Mouse (Mus musculus) intestine, embryonic 14.5 days (tissue): ENCODE measurements around the gene Xrcc5. TPM values are rescaled to one million over a fixed set of nuclear protein-coding genes. Genes with fewer than 3 reads are reported as not detected.

Experiments used
- ATAC-seq: fragments of 200-750 bp; cut with Nextera tagmentation; replicated peaks from 2 replicates; pipeline ENCODE4 v1.8.0; 2017; ENCODE audit warnings: low read depth, moderate number of reproducible peaks, moderate TSS enrichment, moderate library complexity; ENCODE audit not compliant: low FRiP score, low TSS enrichment
- DNase-seq: peaks from one replicate; pipeline ENCODE4 v3.0.0-alpha.2; 2018; ENCODE audit warnings: low spot score
- H3K27ac ChIP-seq: fragments of 300-500 bp; sonication (generic); 2 replicates; pipeline ENCODE4 v1.5.1; 2014; ENCODE audit warnings: low read depth, mild to moderate bottlenecking, control low read depth
- H3K27me3 ChIP-seq: fragments of 300-500 bp; sonication (generic); replicated peaks from 2 replicates; pipeline ENCODE4 v1.6.1; 2014; ENCODE audit warnings: low read length, control low read depth; ENCODE audit not compliant: control insufficient read depth, insufficient read depth
- H3K36me3 ChIP-seq: fragments of 300-500 bp; sonication (generic); 2 replicates; pipeline ENCODE4 v1.6.1; 2014; ENCODE audit warnings: low read length, control low read depth; ENCODE audit not compliant: control insufficient read depth, insufficient read depth
- H3K4me1 ChIP-seq: fragments of 300-500 bp; sonication (generic); replicated peaks from 2 replicates; pipeline ENCODE4 v1.6.1; 2014; ENCODE audit warnings: low read length, control low read depth, mixed read lengths; ENCODE audit not compliant: control insufficient read depth, insufficient read depth
- H3K4me2 ChIP-seq: fragments of 300-500 bp; sonication (generic); 2 replicates; pipeline ENCODE4 v1.6.1; 2014; ENCODE audit warnings: low read length
- H3K4me3 ChIP-seq: fragments of 300-500 bp; sonication (generic); 2 replicates; pipeline ENCODE4 v1.5.1; 2014; ENCODE audit warnings: low read depth, low read length, control low read depth, mixed read lengths
- H3K9ac ChIP-seq: fragments of 300-500 bp; sonication (generic); 2 replicates; pipeline ENCODE4 v1.6.1; 2014; ENCODE audit warnings: mild to moderate bottlenecking, low read length
- H3K9me3 ChIP-seq: fragments of 300-500 bp; sonication (generic); 2 replicates; pipeline ENCODE4 v1.6.1; 2016; ENCODE audit warnings: low read length, control low read depth; ENCODE audit not compliant: control insufficient read depth
- WGBS: fragments of 180-500 bp; shearing (Covaris S2); extraction: QIAGEN DNeasy Blood & Tissue Kit; methylation state at CpG from one replicate; pipeline ENCODE4 v1.1.7; 2014; 5-methylcytosine and 5-hydroxymethylcytosine counted together
- polyA plus RNA-seq: library from polyadenylated mRNA; unstranded; fragments of >200 nt; fragmentation: Nextera tagmentation; extraction: Ambion mirVana; gene quantifications from 2 replicates; pipeline ENCODE4 v1.2.1, GENCODE M21; 2014

Xrcc5 gene
- polyA plus RNA-seq, result 41.0 and 47.8 TPM in 2 replicates

DNA sequence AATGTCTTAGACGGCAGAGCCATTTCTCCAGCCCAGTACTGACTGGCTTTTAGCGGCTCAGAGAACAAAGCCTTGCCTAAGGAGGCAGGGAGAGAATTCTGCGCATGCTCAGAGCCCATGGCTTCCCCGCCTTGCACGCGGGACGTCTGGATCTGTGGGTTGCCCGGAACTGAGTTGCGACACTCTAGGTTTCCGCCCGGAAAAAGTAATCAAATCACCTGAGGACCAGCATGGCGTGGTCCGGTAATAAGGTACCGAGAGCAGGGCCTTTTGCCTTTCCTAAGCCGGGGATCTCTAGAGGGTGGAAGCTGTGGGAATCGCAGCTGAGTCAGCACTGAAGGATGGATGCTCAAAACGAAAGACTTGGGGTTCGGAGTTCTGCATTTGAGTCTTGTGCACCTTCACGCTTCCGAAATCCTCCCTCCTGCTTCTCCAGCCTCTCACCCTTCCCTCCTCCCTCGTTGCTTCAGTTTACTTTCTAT lies at the start of gene Xrcc5:
Gene Xrcc5 (plus strand): TSS at position 105 of the 482 bp plus-strand sequence.
- 0 out of 2 replicates have a peak, but pooled peaks cover 5% of the 10 kb centered on the region for H3K4me1 ChIP-seq
- H3K36me3 ChIP-seq, result peaks cover 11% of the 10 kb centered on the region
- DNase-seq (peak; percentile 93), ATAC-seq (peak; percentile 98)
- H3K27me3 ChIP-seq, result no peaks in the 10 kb centered on the region
- no peaks in the 10 kb centered on the region for H3K9me3 ChIP-seq
- H3K4me2 ChIP-seq, result peak within 1 kb of the TSS; percentile 47
- peak within 1 kb of the TSS; percentile 47 for H3K4me3 ChIP-seq
- WGBS, result under 1% methylated on average over 21 of the region's 21 CpGs
- H3K27ac ChIP-seq, result peak within 1 kb of the TSS; percentile 92
- peak within 1 kb of the TSS; percentile 71 for H3K9ac ChIP-seq

DNA sequence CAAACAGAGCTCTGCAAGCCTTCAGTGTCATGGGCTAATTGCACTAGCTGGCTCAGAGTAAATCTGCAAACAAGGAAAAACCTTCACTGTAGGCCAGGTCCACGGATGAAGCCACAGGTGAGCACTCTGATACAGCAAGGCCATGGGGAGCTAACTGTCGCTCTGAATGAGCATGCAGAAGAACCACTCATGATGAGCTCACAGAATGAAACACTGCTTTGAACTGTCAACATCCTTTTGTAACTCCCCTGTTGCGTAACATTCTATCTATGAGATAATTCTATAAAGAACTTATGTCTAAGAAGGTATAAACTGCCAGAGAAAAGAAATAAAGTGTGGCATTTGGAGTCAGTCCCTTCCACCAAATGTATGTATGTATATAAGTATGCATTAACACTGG lies 44.1 kb upstream of the Xrcc5 start:
- no peaks in the 10 kb centered on the region for H3K27me3 ChIP-seq
- ATAC-seq (no peak), DNase-seq (no peak)
- H3K4me2 ChIP-seq, result no peak overlapping the region
- WGBS, result 96% methylated on average over 3 of the region's 3 CpGs
- H3K4me1 ChIP-seq, result no peaks in the 10 kb centered on the region
- no peak overlapping the region for H3K9ac ChIP-seq
- H3K9me3 ChIP-seq, result no peaks in the 10 kb centered on the region
- peaks cover 34% of the 10 kb centered on the region for H3K36me3 ChIP-seq
- H3K27ac ChIP-seq, result no peak overlapping the region
- H3K4me3 ChIP-seq, result no peak overlapping the region

DNA sequence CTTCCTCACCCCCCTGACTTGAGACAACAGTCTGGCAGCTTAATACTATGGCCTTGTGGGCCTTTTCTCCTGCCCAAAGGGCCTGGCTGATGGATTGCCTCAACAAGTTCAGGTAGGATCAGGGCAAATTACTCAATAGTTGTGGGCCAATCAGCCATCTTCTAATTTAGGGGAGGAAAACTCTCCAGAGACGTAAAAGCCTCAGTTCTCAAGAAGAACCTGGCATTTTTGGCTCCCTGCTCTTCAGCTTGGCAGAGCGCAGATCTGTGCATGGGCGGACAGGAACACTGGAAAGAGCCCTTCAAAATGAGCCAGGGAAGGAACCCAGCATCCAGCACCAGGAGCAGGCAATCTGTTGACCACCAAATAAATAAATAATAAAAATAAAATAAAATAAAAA lies 29.1 kb upstream of the Xrcc5 start:
- H3K27me3 ChIP-seq, result no peaks in the 10 kb centered on the region
- no peaks in the 10 kb centered on the region for H3K9me3 ChIP-seq
- no peak overlapping the region for H3K4me2 ChIP-seq
- no peak for ATAC-seq
- no peak overlapping the region for H3K4me3 ChIP-seq
- H3K27ac ChIP-seq, result no peak overlapping the region
- H3K9ac ChIP-seq, result no peak overlapping the region
- no peaks in the 10 kb centered on the region; the same call in 1 of the 2 replicates for H3K4me1 ChIP-seq
- WGBS, result 92% methylated on average over 3 of the region's 3 CpGs
- no peak for DNase-seq
- H3K36me3 ChIP-seq, result peaks cover 27% of the 10 kb centered on the region

DNA sequence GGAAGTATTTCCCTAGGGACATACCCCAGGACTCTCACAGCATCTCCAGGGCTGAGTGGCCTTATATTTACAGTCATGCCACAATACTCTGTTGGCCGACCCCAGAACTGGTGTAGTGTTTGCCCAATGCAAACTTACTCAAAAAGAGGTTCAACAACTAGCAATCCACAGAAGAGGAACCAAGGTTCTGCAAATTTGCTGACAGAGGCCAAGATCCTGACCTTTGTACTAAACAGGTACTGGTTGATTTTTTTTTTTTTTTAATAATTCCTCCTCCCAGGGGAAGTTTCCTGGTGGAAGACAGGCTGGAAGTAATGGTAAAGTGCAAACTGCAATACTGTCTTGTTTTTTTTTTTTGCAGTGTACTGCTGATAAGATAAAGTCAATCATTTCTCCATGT lies 24.6 kb upstream of the Xrcc5 start:
- no peak overlapping the region for H3K27ac ChIP-seq
- H3K4me2 ChIP-seq, result no peak overlapping the region
- 67% methylated on average over 1 of the region's 1 CpGs for WGBS
- no peaks in the 10 kb centered on the region for H3K9me3 ChIP-seq
- DNase-seq, result no peak
- no peaks in the 10 kb centered on the region for H3K27me3 ChIP-seq
- ATAC-seq, result no peak
- H3K36me3 ChIP-seq, result no peaks in the 10 kb centered on the region
- peaks cover 3% of the 10 kb centered on the region; the same call in 1 of the 2 replicates for H3K4me1 ChIP-seq
- H3K9ac ChIP-seq, result no peak overlapping the region
- H3K4me3 ChIP-seq, result no peak overlapping the region

DNA sequence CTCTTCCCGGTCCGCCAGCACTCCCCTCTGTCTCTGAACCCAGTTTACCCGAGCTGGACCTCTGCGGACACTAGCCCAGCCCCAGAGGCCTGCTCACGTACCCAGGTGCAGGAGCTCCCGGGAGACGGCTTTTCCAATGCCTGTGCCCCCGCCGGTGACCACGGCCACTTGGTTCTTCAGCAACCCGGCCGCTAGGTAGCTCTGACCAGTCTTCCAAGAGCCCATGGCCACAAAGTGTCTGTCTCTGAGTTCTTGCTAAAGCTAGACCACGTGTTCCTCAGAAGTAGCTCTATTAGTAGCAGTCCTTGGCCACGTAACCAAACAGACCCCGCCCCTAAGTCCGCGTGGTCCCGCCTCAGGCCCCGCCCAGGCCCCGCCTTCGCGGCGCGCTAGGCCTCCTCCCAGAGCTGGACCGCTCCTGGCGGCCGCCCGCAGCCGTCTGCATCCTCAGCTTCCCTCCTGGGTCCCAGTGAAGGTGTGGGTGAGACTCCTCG lies 23.2 kb upstream of the Xrcc5 start, which contains the start of the genes Pecr and Tmem169:
Gene Pecr (minus strand): TSS at position 323 of the 494 bp plus-strand sequence.
Gene Tmem169 (plus strand): TSS at position 378 of the 494 bp plus-strand sequence.
- Histone ChIP-seq H3K27me3 (no peaks in the 10 kb centered on the region), H3K4me2 (peak within 1 kb of the TSS; percentile 50), H3K9ac (peak within 1 kb of the TSS; percentile 58), H3K9me3 (no peaks in the 10 kb centered on the region), H3K4me1 (peaks cover 3% of the 10 kb centered on the region; the same call in 1 of the 2 replicates), H3K27ac (no peak within 1 kb of the TSS), H3K36me3 (no peaks in the 10 kb centered on the region), H3K4me3 (peak within 1 kb of the TSS; percentile 70)
- WGBS, result under 1% methylated on average over 30 of the region's 30 CpGs
- peak; percentile 99 for ATAC-seq
- DNase-seq, result peak; percentile 97

DNA sequence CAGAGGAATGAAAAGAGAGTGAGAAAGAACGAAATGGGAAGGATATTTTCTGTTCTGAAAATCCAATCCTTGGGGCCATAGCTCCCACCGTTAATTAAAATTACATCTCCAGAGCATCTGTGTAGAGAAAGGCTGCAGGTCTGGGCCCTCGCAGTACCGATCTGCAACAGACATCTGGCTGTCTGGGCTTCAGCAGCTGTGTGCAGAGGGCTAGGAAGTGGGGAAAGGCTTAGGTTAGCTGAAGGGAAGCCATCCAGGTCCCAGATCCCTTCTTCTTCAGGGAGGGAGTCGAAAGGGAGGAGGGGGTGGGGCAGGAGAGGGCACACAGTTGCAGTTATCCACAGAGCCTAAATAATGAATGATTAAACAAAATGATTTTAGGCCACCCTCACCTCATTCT lies 22.7 kb upstream of the Xrcc5 start:
- Histone ChIP-seq H3K4me1 (peaks cover 3% of the 10 kb centered on the region; the same call in 1 of the 2 replicates), H3K36me3 (no peaks in the 10 kb centered on the region), H3K27me3 (no peaks in the 10 kb centered on the region), H3K9ac (0 out of 2 replicates have a peak overlapping the region, but pooled peaks have one; percentile 58), H3K27ac (no peak overlapping the region), H3K4me3 (peak overlapping the region; percentile 70), H3K9me3 (no peaks in the 10 kb centered on the region), H3K4me2 (peak overlapping the region; percentile 50)
- 5% methylated on average over 5 of the region's 5 CpGs for WGBS
- ATAC-seq, result peak; percentile 28
- DNase-seq, result no peak

DNA sequence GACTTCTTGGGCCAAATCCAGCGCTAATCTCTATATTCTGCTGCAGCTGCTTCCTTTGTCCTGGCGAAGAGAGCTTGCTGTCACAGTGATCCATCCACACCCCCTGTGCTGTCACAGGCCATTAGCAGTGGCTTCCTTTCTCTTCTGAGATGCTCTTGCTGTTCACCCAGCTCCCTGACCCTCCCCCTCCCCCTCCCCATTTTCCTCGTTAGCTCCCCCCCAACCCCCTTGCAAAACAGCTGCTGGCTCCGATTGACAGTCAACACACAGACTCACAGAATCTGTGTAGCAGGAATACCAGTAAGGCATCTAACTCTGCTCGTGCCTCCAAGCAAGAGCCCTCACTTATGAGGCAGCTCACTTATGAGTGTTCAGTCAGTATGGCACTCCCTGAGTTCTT lies 20.3 kb upstream of the Xrcc5 start:
- Histone ChIP-seq H3K4me1 (peaks cover 3% of the 10 kb centered on the region; the same call in 1 of the 2 replicates), H3K27me3 (no peaks in the 10 kb centered on the region), H3K36me3 (no peaks in the 10 kb centered on the region), H3K9me3 (no peaks in the 10 kb centered on the region), H3K27ac (no peak overlapping the region), H3K9ac (no peak overlapping the region), H3K4me2 (no peak overlapping the region), H3K4me3 (no peak overlapping the region)
- 48% methylated on average over 5 of the region's 5 CpGs for WGBS
- DNase-seq (no peak), ATAC-seq (no peak)

DNA sequence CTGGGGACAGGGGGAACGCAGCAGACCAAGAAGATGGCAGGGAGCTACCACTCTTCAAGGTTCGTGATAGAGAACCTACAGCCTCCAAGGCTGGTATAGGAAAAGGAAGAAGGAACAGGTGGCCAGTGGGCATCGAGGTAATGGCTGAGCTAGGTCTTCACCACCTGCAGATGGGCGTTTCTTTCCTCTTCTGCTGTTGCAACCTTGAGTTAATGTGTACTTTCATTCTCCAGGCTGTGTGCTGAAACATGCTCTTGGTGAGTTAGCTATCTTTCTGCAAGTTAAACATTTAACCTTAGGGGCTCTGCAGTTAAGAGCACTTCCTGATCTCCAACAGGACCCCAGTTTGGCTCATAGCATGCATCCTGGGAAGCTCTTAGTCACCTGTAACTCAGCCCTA lies 19.3 kb upstream of the Xrcc5 start:
- ATAC-seq (no peak), DNase-seq (no peak)
- Histone ChIP-seq H3K4me3 (no peak overlapping the region), H3K4me1 (peaks cover 3% of the 10 kb centered on the region; the same call in 1 of the 2 replicates), H3K9me3 (no peaks in the 10 kb centered on the region), H3K36me3 (no peaks in the 10 kb centered on the region), H3K9ac (no peak overlapping the region), H3K4me2 (no peak overlapping the region), H3K27ac (no peak overlapping the region), H3K27me3 (no peaks in the 10 kb centered on the region)
- WGBS, result 82% methylated on average over 4 of the region's 4 CpGs
